Mouse (Mus musculus): ENCODE results near the gene Hoxa10.

- TF ChIP-seq CTCF (IDR thresholded peaks at IDR 0.05; ENCODE audit: low read depth) = no peak
- TF ChIP-seq EP300 (IDR thresholded peaks at IDR 0.05; ENCODE audit: low read depth) = no peak
Observed at GRCm38 (mm10) chr6:52273656-52274280, 33.1 kb upstream of the Hoxa10 start.
